Mouse (Mus musculus) kidney, adult 2 months (tissue): ENCODE measurements around the gene Hnrnpa3. TPM values are rescaled to one million over a fixed set of nuclear protein-coding genes. Genes with fewer than 3 reads are reported as not detected.
A peak's percentile ranks its signal among the peaks of the same experiment; 100 is the strongest.

ENCODE experiments used
- DNase-seq: peaks from one replicate; pipeline ENCODE4 v3.0.0; 2021
- H3K27ac ChIP-seq: fragments of 200-500 bp; 2 replicates; pipeline ENCODE4 v1.5.1; 2012; ENCODE audit warnings: low read depth, low read length, control low read depth, inconsistent platforms; ENCODE audit not compliant: insufficient read depth
- H3K27me3 ChIP-seq: fragments of 200-500 bp; replicated peaks from 2 replicates; pipeline ENCODE4 v1.6.1; 2012; ENCODE audit warnings: mild to moderate bottlenecking, moderate library complexity, low read length, inconsistent platforms; ENCODE audit not compliant: control insufficient read depth, insufficient read depth
- H3K36me3 ChIP-seq: fragments of 200-500 bp; 2 replicates; pipeline ENCODE4 v1.6.1; 2012; ENCODE audit warnings: mild to moderate bottlenecking, moderate library complexity, low read length, inconsistent platforms; ENCODE audit not compliant: control insufficient read depth, insufficient read depth
- H3K4me1 ChIP-seq: fragments of 200-500 bp; 2 replicates; pipeline ENCODE4 v1.6.1; 2011; ENCODE audit warnings: low read length; ENCODE audit not compliant: control insufficient read depth, insufficient read depth
- H3K4me3 ChIP-seq: fragments of 200-500 bp; 2 replicates; pipeline ENCODE4 v1.5.1; 2011; ENCODE audit warnings: mild to moderate bottlenecking, low read depth, low read length, control low read depth; ENCODE audit not compliant: insufficient read depth
- CTCF ChIP-seq: fragments of 200-500 bp; conservative IDR thresholded peaks from 2 replicates; pipeline ENCODE4 v1.5.1; 2011; ENCODE audit warnings: low read depth, mild to moderate bottlenecking, control low read depth, low read length, moderate library complexity, mixed read lengths; ENCODE audit not compliant: insufficient read depth, insufficient read length
- POLR2A ChIP-seq: fragments of 200-500 bp; IDR thresholded peaks from one replicate; pipeline ENCODE4 v1.6.1; 2011; ENCODE audit warnings: low read depth, low read length, control low read depth
- WGBS: fragments of 180-500 bp; shearing (Covaris S2); methylation state at CpG from one replicate; pipeline ENCODE4 v1.1.7; 2018; 5-methylcytosine and 5-hydroxymethylcytosine counted together
- polyA plus RNA-seq: library from polyadenylated mRNA; depleted of rRNA; stranded (reverse); fragments of >200 nt; gene quantifications from 2 replicates; pipeline ENCODE4 v1.2.3, GENCODE M21; 2012; rRNA removed

The Hnrnpa3 gene
- polyA plus RNA-seq, 1 experiment: 34.0 TPM

DNA sequence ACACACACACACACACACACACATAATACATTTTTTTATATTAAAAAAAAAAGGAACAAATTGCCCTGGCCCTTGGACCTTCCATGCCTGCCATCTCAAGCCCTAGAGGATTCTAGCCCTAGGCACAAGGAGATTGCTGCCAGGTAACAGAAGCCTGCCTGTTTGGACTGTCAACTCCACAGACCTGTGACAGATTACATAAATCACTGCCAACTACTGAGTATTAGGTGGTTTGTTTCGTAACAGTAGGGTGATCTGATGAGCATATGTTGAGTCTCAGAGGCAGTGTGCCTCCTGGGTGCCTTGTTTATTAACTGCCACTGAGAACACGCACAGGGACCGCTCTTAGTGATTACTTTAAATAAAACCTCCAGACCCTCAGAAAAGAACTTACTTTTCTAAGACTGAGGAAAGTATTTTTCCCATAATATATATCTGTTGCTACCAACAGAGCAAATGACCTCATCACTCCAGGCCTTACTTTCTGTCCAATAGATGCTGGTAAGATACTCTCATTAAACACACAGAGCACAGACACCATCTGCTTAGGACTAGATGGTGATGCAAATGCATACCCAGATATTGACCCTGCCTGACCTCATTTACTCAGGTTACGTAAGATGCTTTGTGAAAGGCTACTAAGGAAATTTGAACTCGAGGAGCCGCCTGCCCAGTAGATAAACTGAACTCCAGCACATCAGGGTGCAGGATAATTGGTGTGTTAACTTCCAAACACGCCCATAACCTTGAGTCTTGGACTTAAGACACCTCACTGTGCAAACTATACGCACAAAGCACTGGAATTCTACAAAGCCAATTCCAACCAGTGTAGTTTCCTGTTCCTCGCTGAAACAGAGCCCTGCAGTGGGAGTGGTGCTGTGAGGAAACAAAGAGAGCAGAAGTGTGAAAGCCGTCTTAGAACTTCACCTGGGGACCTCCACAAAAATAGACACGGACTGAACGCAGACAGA is 57.3 kb downstream of the Hnrnpa3 start:
- 0 out of 2 replicates have a peak overlapping the region, but pooled peaks have one; percentile 31 for H3K27ac ChIP-seq
- TF ChIP-seq CTCF: no peak
- no peak for TF ChIP-seq POLR2A
- 68% methylated on average over 12 of the region's 12 CpGs for WGBS
- peak; percentile 52 for DNase-seq
- no peaks in the 10 kb centered on the region for H3K27me3 ChIP-seq
- H3K4me1 ChIP-seq: peaks cover 3% of the 10 kb centered on the region; the same call in 1 of the 2 replicates
- no peaks in the 10 kb centered on the region for H3K36me3 ChIP-seq
- no peak overlapping the region for H3K4me3 ChIP-seq

Other genes starting within 250 kb of the Hnrnpa3 start
- 58.0 and 59.5 TPM in 2 replicates for gene Nfe2l2, start 45.4 kb downstream of the Hnrnpa3 start, polyA plus RNA-seq
- 13.3 and 14.8 TPM in 2 replicates for gene Agps, start 172.9 kb downstream of the Hnrnpa3 start, polyA plus RNA-seq